Mouse (Mus musculus) cerebellum, postnatal 10 days (tissue): Measurements from ENCODE around the gene Zc3h18.

Experiments
- DNase-seq, 2 experiments: peaks; one replicate each; pipeline ENCODE4 v3.0.0; 2021; ENCODE audit warnings: mixed read lengths in 2 of 2

Zc3h18 gene

GRCm38 (mm10) chr8:122437708-122438331, 61.4 kb downstream of the Zc3h18 start:
- no peak for DNase-seq

- peak; percentile 88 to 92 for DNase-seq
Observed at GRCm38 (mm10) chr8:122439336-122439735, 62.9 kb downstream of the Zc3h18 start.

GRCm38 (mm10) chr8:122441326-122441725, 64.9 kb downstream of the Zc3h18 start:
- peak; percentile 58 to 71 for DNase-seq

GRCm38 (mm10) chr8:122442356-122442755, 65.9 kb downstream of the Zc3h18 start:
- no peak for DNase-seq

- DNase-seq: peak in 1 of 2 experiments; percentile 51
Observed at GRCm38 (mm10) chr8:122442781-122443180, 66.4 kb downstream of the Zc3h18 start.

GRCm38 (mm10) chr8:122443262-122444006, 67.0 kb downstream of the Zc3h18 start, which contains the start of gene Mvd:
Gene Mvd, minus strand, starts transcription at chr8:122443422.
- DNase-seq: peak; percentile 99

GRCm38 (mm10) chr8:122444058-122444748, 67.8 kb downstream of the Zc3h18 start:
- DNase-seq: peak; percentile 94

GRCm38 (mm10) chr8:122445203-122445602, 68.8 kb downstream of the Zc3h18 start:
- DNase-seq: no peak

GRCm38 (mm10) chr8:122451161-122451703, 74.8 kb downstream of the Zc3h18 start:
- DNase-seq: no peak

- no peak for DNase-seq
Observed at GRCm38 (mm10) chr8:122452154-122452553, 75.7 kb downstream of the Zc3h18 start.

- peak in 1 of 2 experiments; percentile 49 for DNase-seq
Observed at GRCm38 (mm10) chr8:122454409-122454808, 78.0 kb downstream of the Zc3h18 start.

GRCm38 (mm10) chr8:122457171-122457570, 80.8 kb downstream of the Zc3h18 start:
- DNase-seq: no peak

GRCm38 (mm10) chr8:122459218-122459900, 83.0 kb downstream of the Zc3h18 start:
- peak; percentile 59 to 70 for DNase-seq

- no peak for DNase-seq
Observed at GRCm38 (mm10) chr8:122459990-122460389, 83.6 kb downstream of the Zc3h18 start.

- DNase-seq: peak; percentile 69 to 71
Observed at GRCm38 (mm10) chr8:122460524-122461472, 84.4 kb downstream of the Zc3h18 start, which contains the start of gene Snai3. Gene Snai3, minus strand, starts transcription at chr8:122460733.

- no peak for DNase-seq
Observed at GRCm38 (mm10) chr8:122461473-122462148, 85.2 kb downstream of the Zc3h18 start.

- DNase-seq: no peak
Observed at GRCm38 (mm10) chr8:122462510-122462909, 86.1 kb downstream of the Zc3h18 start.

GRCm38 (mm10) chr8:122463651-122464640, 87.5 kb downstream of the Zc3h18 start:
- no peak for DNase-seq

- no peak for DNase-seq
Observed at GRCm38 (mm10) chr8:122464985-122465384, 88.6 kb downstream of the Zc3h18 start.
